In genomic region chr14:50875591-50876230, GRCm38 (mm10) we compare ENCODE assay signal across 29 mouse cellular contexts. TPM values are rescaled to one million over a fixed set of nuclear protein-coding genes. Genes with fewer than 3 reads are reported as not detected.
DNase-seq lines count a peak whose midpoint lies in the region; ATAC-seq and TF ChIP-seq lines count a peak whose summit lies in the region.
"Had no signal": no experiment of that assay in that cellular context is flagged by ENCODE, and none has a peak within 500 bp of the region (broad histone marks: within the 10 kb centered on the region; RNA-seq: fewer than 3 reads in every experiment).

No protein-coding gene starts in this region.

- peak; percentile 44; the same call in 1 of the 2 replicates for ATAC-seq in intestine, embryonic 15.5 days
- ATAC-seq in erythroid progenitor cell, adult 5-6 weeks (replicated peaks; ENCODE audit: low FRiP score, poor library complexity, severe bottlenecking), result no peak
- ATAC-seq: forebrain, embryonic 13.5 days had no signal

- peaks cover 0 to 2% of the 10 kb centered on the region in 2 experiments; a peak in 1 of 4 replicates for H3K36me3 ChIP-seq in MEL (ENCODE audit: control insufficient read depth in 1 of 2, insufficient read depth in 2 of 2, low read length in 2 of 2)
- H3K36me3 ChIP-seq in intestine, embryonic 15.5 days, result no peaks in the 10 kb centered on the region
- H3K36me3 ChIP-seq: embryonic facial prominence, embryonic 10.5 days; embryonic facial prominence, embryonic 15.5 days; hindbrain, embryonic 13.5 days; kidney, embryonic 15.5 days; liver, embryonic 13.5 days; neural tube, embryonic 15.5 days had no signal

- WGBS in intestine, embryonic 15.5 days, result 79% methylated on average over 6 of the region's 6 CpGs

- no peak overlapping the region for H3K4me3 ChIP-seq in MEL (ENCODE audit: control insufficient read depth in 1 of 2, insufficient read depth in 1 of 2, low read depth in 2 of 2, low read length in 2 of 2)
- no peak overlapping the region for H3K4me3 ChIP-seq in intestine, embryonic 15.5 days (replicated peaks)
- H3K4me3 ChIP-seq: embryonic facial prominence, embryonic 10.5 days; embryonic facial prominence, embryonic 15.5 days; forebrain, embryonic 13.5 days; gastrocnemius, adult 2 months; hindbrain, embryonic 13.5 days; kidney, embryonic 15.5 days; layer of hippocampus, adult 2 months; liver, embryonic 13.5 days; neural tube, embryonic 15.5 days had no signal

- no peak for TF ChIP-seq CTCF in MEL (IDR thresholded peaks at IDR 0.05 in 2 of 3, conservative IDR thresholded peaks at IDR 0.05 in 1 of 3; ENCODE audit: control insufficient read depth in 1 of 3, insufficient read depth in 1 of 3, low read depth in 2 of 3, low read length in 3 of 3, poor library complexity in 1 of 3, severe bottlenecking in 1 of 3)

- intact Hi-C loops in heart, postnatal 25 days (cut with DNase I), result no loop called here

- no peak for TF ChIP-seq EP300 in MEL (IDR thresholded peaks at IDR 0.05; ENCODE audit: low read depth in 1 of 2, low read length in 2 of 2)

- H3K9me3 ChIP-seq in MEL (replicated peaks; ENCODE audit: insufficient read depth, low read length), result no peaks in the 10 kb centered on the region
- H3K9me3 ChIP-seq in intestine, embryonic 15.5 days, result no peaks in the 10 kb centered on the region
- H3K9me3 ChIP-seq: embryonic facial prominence, embryonic 10.5 days; embryonic facial prominence, embryonic 15.5 days; forebrain, embryonic 13.5 days; hindbrain, embryonic 13.5 days; kidney, embryonic 15.5 days; liver, embryonic 13.5 days; neural tube, embryonic 15.5 days had no signal

- H3K27me3 ChIP-seq in MEL (ENCODE audit: control insufficient read depth in 1 of 2, insufficient read depth in 2 of 2, low read length in 2 of 2), result no peaks in the 10 kb centered on the region
- no peaks in the 10 kb centered on the region for H3K27me3 ChIP-seq in intestine, embryonic 15.5 days (replicated peaks)
- H3K27me3 ChIP-seq: embryonic facial prominence, embryonic 15.5 days; forebrain, embryonic 13.5 days; hindbrain, embryonic 13.5 days; kidney, embryonic 15.5 days; liver, embryonic 13.5 days; neural tube, embryonic 15.5 days had no signal

- TF ChIP-seq RAD21 in MEL (IDR thresholded peaks at IDR 0.05; ENCODE audit: low read depth, low read length), result no peak

- no peak overlapping the region for H3K27ac ChIP-seq in MEL (ENCODE audit: control insufficient read depth, low read depth, low read length)
- H3K27ac ChIP-seq in intestine, embryonic 15.5 days, result no peak overlapping the region
- H3K27ac ChIP-seq: embryonic facial prominence, embryonic 10.5 days; embryonic facial prominence, embryonic 15.5 days; forebrain, embryonic 13.5 days; gastrocnemius, adult 2 months; hindbrain, embryonic 13.5 days; kidney, embryonic 15.5 days; layer of hippocampus, adult 2 months; liver, embryonic 13.5 days; neural tube, embryonic 15.5 days; stomach, postnatal 0 days had no signal

- DNase-seq in heart, adult 11 months, result peak; percentile 88
- DNase-seq in heart, postnatal 25 days (ENCODE audit: low spot score), result no peak
- peak; percentile 41 for DNase-seq in MEL (ENCODE audit: low read depth, low spot score)
- DNase-seq in monocyte, adult 2 months (ENCODE audit: low read depth in 1 of 2, low spot score in 2 of 2), result peak; percentile 11 to 33
- no peak for DNase-seq in layer of hippocampus, adult 18-20 months (ENCODE audit: low spot score in 2 of 2)
- DNase-seq: adrenal gland, postnatal 25 days; cerebellum, adult 2 months; cerebellum, postnatal 25 days; gastrocnemius, adult 2 months; heart, postnatal 4 days; kidney, adult 18-20 months; kidney, postnatal 25 days; left cerebral cortex, postnatal 4 days; lung, postnatal 10 days; retina, postnatal 1 day; thymus, postnatal 4 days had no signal

- H3K9ac ChIP-seq in MEL (ENCODE audit: control insufficient read depth, low read depth, low read length, poor library complexity, severe bottlenecking), result no peak overlapping the region
- H3K9ac ChIP-seq in intestine, embryonic 15.5 days, result no peak overlapping the region
- H3K9ac ChIP-seq: embryonic facial prominence, embryonic 15.5 days; forebrain, embryonic 13.5 days; hindbrain, embryonic 13.5 days; kidney, embryonic 15.5 days; liver, embryonic 13.5 days; neural tube, embryonic 15.5 days had no signal

- no peak for TF ChIP-seq POLR2A in MEL (IDR thresholded peaks at IDR 0.05; ENCODE audit: control insufficient read depth in 1 of 2, insufficient read depth in 1 of 2, low read depth in 1 of 2, low read length in 2 of 2, poor library complexity in 1 of 2)

- peaks cover 0 to 2% of the 10 kb centered on the region in 2 experiments; a peak in 1 of 4 replicates for H3K4me1 ChIP-seq in MEL (ENCODE audit: control insufficient read depth in 1 of 2, insufficient read depth in 2 of 2, low read length in 2 of 2)
- H3K4me1 ChIP-seq in intestine, embryonic 15.5 days (replicated peaks), result 0 out of 2 replicates have a peak, but pooled peaks cover 2% of the 10 kb centered on the region
- H3K4me1 ChIP-seq: kidney, embryonic 15.5 days had no signal

- no peaks in the 10 kb centered on the region for H3K79me2 ChIP-seq in MEL (ENCODE audit: control insufficient read depth, insufficient read depth, low read length, poor library complexity)

- H3K4me2 ChIP-seq in intestine, embryonic 15.5 days (replicated peaks), result no peak overlapping the region
- H3K4me2 ChIP-seq: embryonic facial prominence, embryonic 15.5 days; forebrain, embryonic 13.5 days; heart, embryonic 11.5 days; hindbrain, embryonic 13.5 days; kidney, embryonic 15.5 days; liver, embryonic 13.5 days; midbrain, embryonic 11.5 days; neural tube, embryonic 15.5 days had no signal

TF ChIP-seq in MEL, 35 proteins besides CTCF, POLR2A, EP300 and RAD21:
- TF ChIP-seq ZMIZ1 (IDR thresholded peaks at IDR 0.05; ENCODE audit: low read depth, low read length) (no peak), TBP (IDR thresholded peaks at IDR 0.05; ENCODE audit: low read depth, low read length) (no peak), JUND (IDR thresholded peaks at IDR 0.05; ENCODE audit: low read depth, low read length) (no peak), MAFK (IDR thresholded peaks at IDR 0.05; ENCODE audit: borderline replicate concordance, low read depth, low read length) (no peak)

RNA-seq across cellular contexts. Expression of gene Tep1, which starts 5.4 kb away (rescaled TPM):
- 10 to 100 TPM in 1 of 2 experiments, 1 to 10 TPM in 1; 9.3 to 10.2 TPM for total RNA-seq in heart, postnatal 25 days (2021)
- 19.5 and 36.8 TPM in 2 replicates for total RNA-seq in MEL (2012; rRNA removed)
- 10 to 100 TPM in 1 of 2 experiments, not detected in 1; 13.7 TPM for polyA plus RNA-seq in MEL (2012; ENCODE audit: insufficient read depth in 1 of 2, insufficient read length in 2 of 2, low read depth in 1 of 2, low replicate concordance in 2 of 2, missing spikeins in 1 of 2)
- polyA plus RNA-seq in intestine, embryonic 15.5 days (2015; fragmentation: Nextera tagmentation; extraction: Ambion mirVana), result 10.4 and 13.3 TPM in 2 replicates
- 1 to 10 TPM; 2.9 to 3.6 TPM for total RNA-seq in layer of hippocampus, adult 18-20 months (2021)
- total RNA-seq in erythroid progenitor cell, adult 5-6 weeks (2015; ENCODE audit: low replicate concordance), result 12.3 and 13.8 TPM in 2 replicates
- 3.0 and 3.6 TPM in 2 replicates for total RNA-seq in erythroid progenitor cell, adult 5-6 weeks (2017; ENCODE audit: low replicate concordance)

RNA-seq across cellular contexts. Expression of gene Klhl33, which starts 21.6 kb away (rescaled TPM):
- 10 to 100 TPM; 21.5 to 32.5 TPM for total RNA-seq in heart, postnatal 25 days (2021)
- not detected in 2 replicates for total RNA-seq in MEL (2012; rRNA removed)
- under 1 TPM in 1 of 2 experiments, not detected in 1; 0.01 TPM for polyA plus RNA-seq in MEL (2012; ENCODE audit: insufficient read depth in 1 of 2, insufficient read length in 2 of 2, low read depth in 1 of 2, low replicate concordance in 2 of 2, missing spikeins in 1 of 2)
- 0.23 and 0.29 TPM in 2 replicates for polyA plus RNA-seq in intestine, embryonic 15.5 days (2015; fragmentation: Nextera tagmentation; extraction: Ambion mirVana)
- 1 to 10 TPM; 3.7 to 5.9 TPM for total RNA-seq in layer of hippocampus, adult 18-20 months (2021)
- total RNA-seq in erythroid progenitor cell, adult 5-6 weeks (2015; ENCODE audit: low replicate concordance), result not detected in 2 replicates
- total RNA-seq in erythroid progenitor cell, adult 5-6 weeks (2017; ENCODE audit: low replicate concordance), result not detected in 2 replicates

RNA-seq across cellular contexts. Expression of gene Osgep, which starts 49.0 kb away (rescaled TPM):
- 10 to 100 TPM; 66.1 to 70.3 TPM for total RNA-seq in heart, postnatal 25 days (2021)
- 28.0 and 29.6 TPM in 2 replicates for total RNA-seq in MEL (2012; rRNA removed)
- polyA plus RNA-seq in MEL (2012; ENCODE audit: insufficient read depth in 1 of 2, insufficient read length in 2 of 2, low read depth in 1 of 2, low replicate concordance in 2 of 2, missing spikeins in 1 of 2), result 10 to 100 TPM in 1 of 2 experiments, not detected in 1; 45.1 TPM
- 134 and 136 TPM in 2 replicates for polyA plus RNA-seq in intestine, embryonic 15.5 days (2015; fragmentation: Nextera tagmentation; extraction: Ambion mirVana)
- 10 to 100 TPM; 34.9 to 39.0 TPM for total RNA-seq in layer of hippocampus, adult 18-20 months (2021)
- total RNA-seq in erythroid progenitor cell, adult 5-6 weeks (2015; ENCODE audit: low replicate concordance), result 39.3 and 75.5 TPM in 2 replicates
- total RNA-seq in erythroid progenitor cell, adult 5-6 weeks (2017; ENCODE audit: low replicate concordance), result 14.8 and 16.6 TPM in 2 replicates

RNA-seq across cellular contexts. Expression of gene Apex1, which starts 49.1 kb away (rescaled TPM):
- 10 to 100 TPM; 22.6 to 23.2 TPM for total RNA-seq in heart, postnatal 25 days (2021)
- 123 and 129 TPM in 2 replicates for total RNA-seq in MEL (2012; rRNA removed)
- 100 to 1,000 TPM in 1 of 2 experiments, not detected in 1; 155 TPM for polyA plus RNA-seq in MEL (2012; ENCODE audit: insufficient read depth in 1 of 2, insufficient read length in 2 of 2, low read depth in 1 of 2, low replicate concordance in 2 of 2, missing spikeins in 1 of 2)
- polyA plus RNA-seq in intestine, embryonic 15.5 days (2015; fragmentation: Nextera tagmentation; extraction: Ambion mirVana), result 236 and 265 TPM in 2 replicates
- 10 to 100 TPM; 62.8 to 65.7 TPM for total RNA-seq in layer of hippocampus, adult 18-20 months (2021)
- 16.6 and 28.9 TPM in 2 replicates for total RNA-seq in erythroid progenitor cell, adult 5-6 weeks (2015; ENCODE audit: low replicate concordance)
- total RNA-seq in erythroid progenitor cell, adult 5-6 weeks (2017; ENCODE audit: low replicate concordance), result 8.3 and 13.2 TPM in 2 replicates

RNA-seq across cellular contexts. Expression of gene Pip4p1, which starts 54.9 kb away (rescaled TPM):
- total RNA-seq in heart, postnatal 25 days (2021), result 10 to 100 TPM; 21.1 to 23.6 TPM
- 10.5 and 12.2 TPM in 2 replicates for total RNA-seq in MEL (2012; rRNA removed)
- polyA plus RNA-seq in MEL (2012; ENCODE audit: insufficient read depth in 1 of 2, insufficient read length in 2 of 2, low read depth in 1 of 2, low replicate concordance in 2 of 2, missing spikeins in 1 of 2), result 10 to 100 TPM in 1 of 2 experiments, not detected in 1; 21.6 TPM
- 65.5 and 67.5 TPM in 2 replicates for polyA plus RNA-seq in intestine, embryonic 15.5 days (2015; fragmentation: Nextera tagmentation; extraction: Ambion mirVana)
- total RNA-seq in layer of hippocampus, adult 18-20 months (2021), result 10 to 100 TPM; 86.4 to 96.1 TPM
- 34.4 and 37.8 TPM in 2 replicates for total RNA-seq in erythroid progenitor cell, adult 5-6 weeks (2015; ENCODE audit: low replicate concordance)
- 23.5 and 28.2 TPM in 2 replicates for total RNA-seq in erythroid progenitor cell, adult 5-6 weeks (2017; ENCODE audit: low replicate concordance)

Comparison
In these comparisons a context has a peak if more than half of its experiments do, and no peak if none do; other contexts are left out.
1. DNase-seq: peak in heart, adult 11 months (single experiment), MEL (single experiment) and monocyte, adult 2 months (2 of 2); none in heart, postnatal 25 days (single experiment) and layer of hippocampus, adult 18-20 months (0 of 2).